18 mouse cellular contexts compared by ENCODE assay signal in the genomic region with DNA sequence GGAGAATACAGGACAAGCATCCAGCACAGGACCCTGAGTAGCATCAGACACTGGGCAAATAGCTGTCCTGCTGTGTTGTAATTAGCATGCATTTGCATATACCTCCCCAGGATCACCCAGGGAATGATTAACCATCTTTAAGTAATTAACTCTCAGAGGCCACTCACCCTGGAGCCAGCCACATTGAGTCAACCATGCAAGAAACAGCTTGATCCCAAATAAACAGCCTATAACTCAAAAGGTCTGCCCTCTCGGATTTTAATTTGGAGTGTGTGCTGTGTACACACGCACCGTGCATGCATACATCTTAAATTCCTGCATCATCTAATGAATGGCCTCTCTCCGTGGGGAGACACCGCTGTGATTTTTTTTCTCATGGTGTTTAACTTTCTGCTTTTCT. TPM values are rescaled to one million over a fixed set of nuclear protein-coding genes. Genes with fewer than 3 reads are reported as not detected.
DNase-seq lines count a peak whose midpoint lies in the region; ATAC-seq and TF ChIP-seq lines count a peak whose summit lies in the region.
"Had no signal": no experiment of that assay in that cellular context is flagged by ENCODE, and none has a peak within 500 bp of the region (broad histone marks: within the 10 kb centered on the region; RNA-seq: fewer than 3 reads in every experiment).

No protein-coding gene starts in this region.

- no peaks in the 10 kb centered on the region for H3K27me3 ChIP-seq in forebrain, embryonic 14.5 days (replicated peaks; ENCODE audit: control insufficient read depth, insufficient read depth, low read length)
- H3K27me3 ChIP-seq in forebrain, embryonic 16.5 days (replicated peaks; ENCODE audit: control insufficient read depth, insufficient read depth, low read length), result no peaks in the 10 kb centered on the region
- H3K27me3 ChIP-seq in neural tube, embryonic 12.5 days (replicated peaks), result no peaks in the 10 kb centered on the region
- no peaks in the 10 kb centered on the region for H3K27me3 ChIP-seq in kidney, embryonic 16.5 days (ENCODE audit: insufficient read depth, low read length)
- no peaks in the 10 kb centered on the region; the same call in 1 of the 2 replicates for H3K27me3 ChIP-seq in neural tube, embryonic 15.5 days (replicated peaks)
- H3K27me3 ChIP-seq: liver, embryonic 12.5 days had no signal

- no peak overlapping the region for H3K4me3 ChIP-seq in forebrain, embryonic 14.5 days (ENCODE audit: low read depth, low read length)
- no peak overlapping the region for H3K4me3 ChIP-seq in forebrain, embryonic 16.5 days (replicated peaks; ENCODE audit: low read length)
- no peak overlapping the region for H3K4me3 ChIP-seq in neural tube, embryonic 12.5 days
- no peak overlapping the region for H3K4me3 ChIP-seq in kidney, embryonic 16.5 days (ENCODE audit: low read length)
- H3K4me3 ChIP-seq in neural tube, embryonic 15.5 days (replicated peaks), result no peak overlapping the region
- no peak overlapping the region for H3K4me3 ChIP-seq in layer of hippocampus, adult 2 months
- H3K4me3 ChIP-seq: gastrocnemius, adult 2 months; heart, adult 2 months; liver, embryonic 12.5 days had no signal

- no peak overlapping the region for H3K9ac ChIP-seq in forebrain, embryonic 14.5 days (ENCODE audit: low read length)
- H3K9ac ChIP-seq in forebrain, embryonic 16.5 days (replicated peaks; ENCODE audit: low read depth, low read length), result no peak overlapping the region
- no peak overlapping the region for H3K9ac ChIP-seq in neural tube, embryonic 12.5 days
- no peak overlapping the region for H3K9ac ChIP-seq in kidney, embryonic 16.5 days (replicated peaks; ENCODE audit: low read length)
- no peak overlapping the region for H3K9ac ChIP-seq in neural tube, embryonic 15.5 days (replicated peaks)
- H3K9ac ChIP-seq: liver, embryonic 12.5 days; lung, embryonic 14.5 days had no signal

- no peak for TF ChIP-seq CTCF in layer of hippocampus, adult 2 months (conservative IDR thresholded peaks at IDR 0.05)

- H3K27ac ChIP-seq in forebrain, embryonic 14.5 days (ENCODE audit: low read depth, low read length), result no peak overlapping the region
- no peak overlapping the region for H3K27ac ChIP-seq in forebrain, embryonic 16.5 days (ENCODE audit: low read length)
- H3K27ac ChIP-seq in neural tube, embryonic 12.5 days, result no peak overlapping the region
- peak overlapping the region; percentile 76 for H3K27ac ChIP-seq in kidney, embryonic 16.5 days (ENCODE audit: low read length)
- 0 out of 2 replicates have a peak overlapping the region, but pooled peaks have one; percentile 41 for H3K27ac ChIP-seq in neural tube, embryonic 15.5 days (replicated peaks)
- H3K27ac ChIP-seq in layer of hippocampus, adult 2 months, result no peak overlapping the region
- H3K27ac ChIP-seq: gastrocnemius, adult 2 months; heart, adult 2 months; liver, embryonic 12.5 days; macrophage had no signal

- no peak for ATAC-seq in forebrain, embryonic 14.5 days
- no peak for ATAC-seq in forebrain, embryonic 16.5 days
- ATAC-seq in neural tube, embryonic 12.5 days (ENCODE audit: low FRiP score, low read depth), result peak; percentile 33; the same call in 1 of the 2 replicates
- peak; percentile 77 for ATAC-seq in kidney, embryonic 16.5 days (ENCODE audit: low FRiP score, low TSS enrichment)
- ATAC-seq in neural tube, embryonic 15.5 days (ENCODE audit: low FRiP score), result peak; percentile 53; the same call in 1 of the 2 replicates
- ATAC-seq: activated CD4-positive, CD25-positive, alpha-beta regulatory T cell, adult 4 months; liver, embryonic 12.5 days had no signal

- H3K9me3 ChIP-seq in forebrain, embryonic 14.5 days (replicated peaks; ENCODE audit: control insufficient read depth, low read length), result no peaks in the 10 kb centered on the region
- no peaks in the 10 kb centered on the region for H3K9me3 ChIP-seq in forebrain, embryonic 16.5 days (ENCODE audit: control insufficient read depth, low read length)
- no peaks in the 10 kb centered on the region for H3K9me3 ChIP-seq in neural tube, embryonic 12.5 days
- H3K9me3 ChIP-seq in kidney, embryonic 16.5 days (ENCODE audit: low read length), result peaks cover 4% of the 10 kb centered on the region; the same call in 1 of the 2 replicates
- H3K9me3 ChIP-seq in neural tube, embryonic 15.5 days (replicated peaks), result no peaks in the 10 kb centered on the region

- H3K36me3 ChIP-seq in forebrain, embryonic 14.5 days (ENCODE audit: control insufficient read depth, insufficient read depth, low read length), result no peaks in the 10 kb centered on the region
- H3K36me3 ChIP-seq in forebrain, embryonic 16.5 days (ENCODE audit: control insufficient read depth, insufficient read depth), result no peaks in the 10 kb centered on the region
- no peaks in the 10 kb centered on the region for H3K36me3 ChIP-seq in neural tube, embryonic 12.5 days
- H3K36me3 ChIP-seq in kidney, embryonic 16.5 days (ENCODE audit: insufficient read depth, low read length), result no peaks in the 10 kb centered on the region
- H3K36me3 ChIP-seq in neural tube, embryonic 15.5 days, result no peaks in the 10 kb centered on the region; the same call in 1 of the 2 replicates
- H3K36me3 ChIP-seq: liver, embryonic 12.5 days had no signal

- 13% methylated on average over 5 of the region's 5 CpGs for WGBS in forebrain, embryonic 14.5 days
- WGBS in forebrain, embryonic 16.5 days, result 6% methylated on average over 5 of the region's 5 CpGs
- 15% methylated on average over 5 of the region's 5 CpGs for WGBS in neural tube, embryonic 12.5 days
- WGBS in kidney, embryonic 16.5 days, result 15% methylated on average over 5 of the region's 5 CpGs
- 12% methylated on average over 5 of the region's 5 CpGs for WGBS in neural tube, embryonic 15.5 days

- H3K4me2 ChIP-seq in forebrain, embryonic 14.5 days (ENCODE audit: low read length), result no peak overlapping the region
- no peak overlapping the region for H3K4me2 ChIP-seq in forebrain, embryonic 16.5 days (ENCODE audit: low read length)
- H3K4me2 ChIP-seq in neural tube, embryonic 12.5 days (replicated peaks), result no peak overlapping the region
- 0 out of 2 replicates have a peak overlapping the region, but pooled peaks have one; percentile 4 for H3K4me2 ChIP-seq in kidney, embryonic 16.5 days (replicated peaks; ENCODE audit: low read depth, low read length)
- H3K4me2 ChIP-seq in neural tube, embryonic 15.5 days, result no peak overlapping the region
- H3K4me2 ChIP-seq: liver, embryonic 12.5 days; lung, embryonic 14.5 days; midbrain, embryonic 11.5 days had no signal

- peaks cover 12% of the 10 kb centered on the region for H3K4me1 ChIP-seq in forebrain, embryonic 14.5 days (ENCODE audit: control insufficient read depth, insufficient read depth, low read length)
- peaks cover 2% of the 10 kb centered on the region; the same call in 1 of the 2 replicates for H3K4me1 ChIP-seq in forebrain, embryonic 16.5 days (replicated peaks; ENCODE audit: control insufficient read depth, insufficient read depth, low read length)
- H3K4me1 ChIP-seq in neural tube, embryonic 12.5 days, result peaks cover 4% of the 10 kb centered on the region; the same call in 1 of the 2 replicates
- H3K4me1 ChIP-seq in kidney, embryonic 16.5 days (ENCODE audit: insufficient read depth, low read length), result peaks cover 33% of the 10 kb centered on the region
- peaks cover 23% of the 10 kb centered on the region for H3K4me1 ChIP-seq in neural tube, embryonic 15.5 days
- H3K4me1 ChIP-seq: liver, embryonic 12.5 days had no signal

- DNase-seq in forebrain, embryonic 14.5 days (ENCODE audit: low spot score), result peak; percentile 42
- no peak for DNase-seq in neural tube, embryonic 10.5 days (ENCODE audit: extremely low spot score, low spot score)
- DNase-seq in frontal cortex, postnatal 36 days (ENCODE audit: low spot score in 2 of 2), result no peak
- no peak for DNase-seq in layer of hippocampus, adult 2 months (ENCODE audit: low spot score in 2 of 2)
- DNase-seq: cerebellum, adult 9-10 months; gastrocnemius, adult 2 months; heart, adult 2 months; left cerebral cortex, postnatal 4 days; lung, embryonic 14.5 days; right cerebral cortex, postnatal 25 days had no signal

RNA-seq across cellular contexts. Expression of gene Nos1, which starts 31.5 kb away (rescaled TPM):
- 3.0 and 4.3 TPM in 2 replicates for polyA plus RNA-seq in forebrain, embryonic 14.5 days (2014; fragmentation: Nextera tagmentation; extraction: Ambion mirVana)
- 6.8 and 7.8 TPM in 2 replicates for polyA plus RNA-seq in forebrain, embryonic 16.5 days (2015; fragmentation: Nextera tagmentation; extraction: Ambion mirVana)
- 1.00 and 1.1 TPM in 2 replicates for polyA plus RNA-seq in neural tube, embryonic 12.5 days (2016; fragmentation: Nextera tagmentation; extraction: Ambion mirVana)
- polyA plus RNA-seq in kidney, embryonic 16.5 days (2015; fragmentation: Nextera tagmentation; extraction: Ambion mirVana), result 1.0 and 1.1 TPM in 2 replicates
- polyA plus RNA-seq in neural tube, embryonic 15.5 days (2015; fragmentation: Nextera tagmentation; extraction: Ambion mirVana), result 2.6 and 2.9 TPM in 2 replicates
- total RNA-seq in layer of hippocampus, adult 2 months (2021), result 10 to 100 TPM; 71.3 to 76.9 TPM
- polyA plus RNA-seq: macrophage had no signal

Comparison
In these comparisons a context has a peak if more than half of its experiments do, and no peak if none do; other contexts are left out.
1. H3K27ac ChIP-seq: peak in kidney, embryonic 16.5 days (single experiment) and neural tube, embryonic 15.5 days (single experiment); none in forebrain, embryonic 14.5 days (single experiment), forebrain, embryonic 16.5 days (single experiment), neural tube, embryonic 12.5 days (single experiment) and layer of hippocampus, adult 2 months (single experiment).
2. ATAC-seq: peak in neural tube, embryonic 12.5 days (single experiment), kidney, embryonic 16.5 days (single experiment) and neural tube, embryonic 15.5 days (single experiment); none in forebrain, embryonic 14.5 days (single experiment) and forebrain, embryonic 16.5 days (single experiment).